Mouse (Mus musculus) erythroblast, embryonic 14.5 days (primary cell): ENCODE results near the gene Pogk.

ENCODE experiments used
- GATA1 ChIP-seq: IDR thresholded peaks from 2 replicates; pipeline ENCODE4 v1.6.1; 2012; ENCODE audit warnings: low read length, inconsistent platforms, mixed read lengths
- TAL1 ChIP-seq: IDR thresholded peaks from 3 replicates; pipeline ENCODE4 v1.6.1; 2012; ENCODE audit warnings: low read length, inconsistent platforms, mixed read lengths

- no peak for TF ChIP-seq TAL1
- no peak for TF ChIP-seq GATA1
Measured at GRCm38 (mm10) chr1:166439426-166439825, 29.8 kb upstream of the Pogk start.
